Mouse (Mus musculus) cerebellum, adult (tissue): Measurements from ENCODE around the gene Fgf18.

Experiments
- ATAC-seq: cut with Nextera tagmentation; 2 replicates; pipeline ENCODE4 v1.9.2; 2017; ENCODE audit warnings: mild to moderate bottlenecking, moderate library complexity, mixed read lengths; ENCODE audit not compliant: insufficient number of reproducible peaks, low FRiP score, low TSS enrichment

Gene Fgf18

GRCm38 (mm10) chr11:33151128-33151779 lies 4.1 kb upstream of the Fgf18 start:
- no peak for ATAC-seq

- no peak for ATAC-seq
Observed at GRCm38 (mm10) chr11:33150364-33150763, 3.2 kb upstream of the Fgf18 start.

- no peak for ATAC-seq
Observed at GRCm38 (mm10) chr11:33149453-33149852, 2.3 kb upstream of the Fgf18 start.

- no peak for ATAC-seq
Observed at GRCm38 (mm10) chr11:33149088-33149436, 1.9 kb upstream of the Fgf18 start.

GRCm38 (mm10) chr11:33148338-33149087 lies 1.3 kb upstream of the Fgf18 start:
- ATAC-seq, result peak; percentile 82

GRCm38 (mm10) chr11:33147572-33148337 lies 555 bp upstream of the Fgf18 start:
- no peak for ATAC-seq

- ATAC-seq, result no peak
Observed at GRCm38 (mm10) chr11:33146651-33147131, 509 bp downstream of the Fgf18 start.

- no peak for ATAC-seq
Observed at GRCm38 (mm10) chr11:33146143-33146497, 1.1 kb downstream of the Fgf18 start.

GRCm38 (mm10) chr11:33145201-33146142 lies 1.7 kb downstream of the Fgf18 start:
- ATAC-seq, result no peak

GRCm38 (mm10) chr11:33143906-33144305 lies 3.3 kb downstream of the Fgf18 start:
- no peak for ATAC-seq

- ATAC-seq, result no peak
Observed at GRCm38 (mm10) chr11:33142801-33143200, 4.4 kb downstream of the Fgf18 start.

GRCm38 (mm10) chr11:33140111-33140460 lies 7.1 kb downstream of the Fgf18 start:
- no peak for ATAC-seq

- no peak for ATAC-seq
Observed at GRCm38 (mm10) chr11:33139458-33140110, 7.6 kb downstream of the Fgf18 start.

- ATAC-seq, result no peak
Observed at GRCm38 (mm10) chr11:33138686-33139085, 8.5 kb downstream of the Fgf18 start.

GRCm38 (mm10) chr11:33134391-33134986 lies 12.7 kb downstream of the Fgf18 start:
- ATAC-seq, result no peak

- no peak for ATAC-seq
Observed at GRCm38 (mm10) chr11:33132619-33133338, 14.4 kb downstream of the Fgf18 start.

GRCm38 (mm10) chr11:33127058-33127457 lies 20.1 kb downstream of the Fgf18 start:
- ATAC-seq, result no peak

GRCm38 (mm10) chr11:33122575-33123268 lies 24.5 kb downstream of the Fgf18 start:
- no peak for ATAC-seq
